Mouse (Mus musculus) Patski (cell line): ENCODE results near the gene Mrpl30. TPM values are rescaled to one million over a fixed set of nuclear protein-coding genes. Genes with fewer than 3 reads are reported as not detected.
A peak's percentile ranks its signal among the peaks of the same experiment; 100 is the strongest.

Experiments
- ATAC-seq: fragments of 100-300 bp; one replicate; pipeline ENCODE4 v1.8.0; 2021
- CTCF ChIA-PET: fragments of 350-600 bp; sonication (Branson Sonifier 250); formaldehyde crosslinking; loops from one replicate; lab custom pipeline; 2022; ENCODE audit warnings: inconsistent platforms; lab: Charles Lee
- POLR2A ChIA-PET: fragments of 350-600 bp; sonication (Branson Sonifier 250); formaldehyde crosslinking; loops from one replicate; lab custom pipeline; 2022; ENCODE audit warnings: antibody characterized with exemption, inconsistent platforms; lab: Charles Lee
- DNase-seq: peaks from one replicate; pipeline ENCODE4 v3.0.0-alpha.2; 2011; ENCODE audit warnings: low read depth, low spot score
- H3K27me3 ChIP-seq: fragments of 371-371 bp; one replicate; pipeline ENCODE4 v1.5.1; 2021
- CTCF ChIP-seq: fragments of 100-300 bp; IDR thresholded peaks from one replicate; pipeline ENCODE4 v1.5.1; 2021
- in situ Hi-C: fragments of 300-500 bp; cut with MboI; formaldehyde crosslinking; loops from 3 replicates; pipeline ENCODE4 v1.11.1; 2018; ENCODE audit warnings: low pct_unique_long_range_greater_than_20kb, mixed read lengths
- polyA plus RNA-seq: library from polyadenylated mRNA; unstranded; gene quantifications from one replicate; pipeline ENCODE4 v1.2.3, GENCODE M21; 2021

Mrpl30 gene
- polyA plus RNA-seq, 1 experiment from 2014 or later: 138 TPM

- DNase-seq (no peak), ATAC-seq (no peak)
- CTCF ChIA-PET: no interaction called here
- no peaks in the 10 kb centered on the region for H3K27me3 ChIP-seq
- in situ Hi-C loops: loop anchor here (5.0 kb wide), 1 partner anchor 93 kb away; no protein-coding TSS in a partner anchor
- TF ChIP-seq CTCF: no peak
- POLR2A ChIA-PET: no interaction called here
Observed at GRCm38 (mm10) chr1:37894606-37895005, 4.3 kb downstream of the Mrpl30 start.

- CTCF ChIA-PET: interaction anchor here (1.4 kb wide), 1 partner anchor 25 kb away, joined by 3 read pairs; no protein-coding TSS in a partner anchor
- ATAC-seq (no peak), DNase-seq (no peak)
- no peaks in the 10 kb centered on the region for H3K27me3 ChIP-seq
- in situ Hi-C loops: no loop called here
- TF ChIP-seq CTCF: no peak
- POLR2A ChIA-PET: no interaction called here
Observed at GRCm38 (mm10) chr1:37899816-37900215, 9.5 kb downstream of the Mrpl30 start.

- ATAC-seq: no peak
- in situ Hi-C loops: no loop called here
- ChIA-PET CTCF (interaction anchor here (1.4 kb wide), 1 partner anchor 25 kb away, joined by 3 read pairs; no protein-coding TSS in a partner anchor), POLR2A (no interaction called here)
- H3K27me3 ChIP-seq: no peaks in the 10 kb centered on the region
- no peak for DNase-seq
- no peak for TF ChIP-seq CTCF
Observed at GRCm38 (mm10) chr1:37900288-37900687, 10.0 kb downstream of the Mrpl30 start.

- H3K27me3 ChIP-seq: no peaks in the 10 kb centered on the region
- peak; percentile 65 for TF ChIP-seq CTCF
- in situ Hi-C loops: no loop called here
- CTCF ChIA-PET: interaction anchor here (0.8 to 1.4 kb wide), 7 partner anchors 9 to 83 kb away, joined by 3 to 13 read pairs (median 3); partner anchors contain the start of genes Lyg2, Mitd1 and Mrpl30
- POLR2A ChIA-PET: no interaction called here
- peak; percentile 67 for ATAC-seq
- no peak for DNase-seq
Observed at GRCm38 (mm10) chr1:37903178-37903577, 12.9 kb downstream of the Mrpl30 start.

GRCm38 (mm10) chr1:37912751-37913150, 22.5 kb downstream of the Mrpl30 start:
- no peak for TF ChIP-seq CTCF
- CTCF ChIA-PET: interaction anchor here (1.0 kb wide), 1 partner anchor 10 kb away, joined by 3 read pairs; no protein-coding TSS in a partner anchor
- DNase-seq: no peak
- ATAC-seq: no peak
- POLR2A ChIA-PET: no interaction called here
- H3K27me3 ChIP-seq: no peaks in the 10 kb centered on the region
- in situ Hi-C loops: no loop called here

GRCm38 (mm10) chr1:37916393-37916792, 26.1 kb downstream of the Mrpl30 start, which contains the start of gene Lyg2:
TSS of gene Lyg2 (minus strand) at chr1:37916493.
- ATAC-seq: no peak
- POLR2A ChIA-PET: no interaction called here

GRCm38 (mm10) chr1:37917666-37918065, 27.4 kb downstream of the Mrpl30 start:
- POLR2A ChIA-PET: no interaction called here
- DNase-seq: no peak
- no peak for ATAC-seq
- in situ Hi-C loops: no loop called here
- CTCF ChIA-PET: no interaction called here
- no peak for TF ChIP-seq CTCF
- no peaks in the 10 kb centered on the region for H3K27me3 ChIP-seq

More at GRCm38 (mm10) chr1:37916393-37916792, 26.1 kb downstream of the Mrpl30 start, which contains the start of gene Lyg2:
- TF ChIP-seq CTCF: no peak
- DNase-seq: no peak
- in situ Hi-C loops: no loop called here
- no peaks in the 10 kb centered on the region for H3K27me3 ChIP-seq
- CTCF ChIA-PET: interaction anchor here (1.4 kb wide), 1 partner anchor 13 kb away, joined by 4 read pairs; no protein-coding TSS in a partner anchor

GRCm38 (mm10) chr1:37918096-37918495, 27.8 kb downstream of the Mrpl30 start:
- no peak for TF ChIP-seq CTCF
- ChIA-PET POLR2A (no interaction called here), CTCF (no interaction called here)
- H3K27me3 ChIP-seq: no peaks in the 10 kb centered on the region
- DNase-seq (no peak), ATAC-seq (peak; percentile 26)
- in situ Hi-C loops: no loop called here

- no peak for ATAC-seq
- TF ChIP-seq CTCF: no peak
- no peaks in the 10 kb centered on the region for H3K27me3 ChIP-seq
- ChIA-PET POLR2A (no interaction called here), CTCF (no interaction called here)
- in situ Hi-C loops: no loop called here
- DNase-seq: no peak
Observed at GRCm38 (mm10) chr1:37922536-37922935, 32.3 kb downstream of the Mrpl30 start.

- H3K27me3 ChIP-seq: no peaks in the 10 kb centered on the region
- TF ChIP-seq CTCF: no peak
- POLR2A ChIA-PET: no interaction called here
- in situ Hi-C loops: no loop called here
- ATAC-seq (no peak), DNase-seq (no peak)
- CTCF ChIA-PET: interaction anchor here (0.6 to 1.3 kb wide), 2 partner anchors 22 to 209 kb away, joined by 3 read pairs; no protein-coding TSS in a partner anchor
Observed at GRCm38 (mm10) chr1:37925971-37926370, 35.7 kb downstream of the Mrpl30 start.

- no peak for ATAC-seq
Observed at GRCm38 (mm10) chr1:37931806-37932205, 41.5 kb downstream of the Mrpl30 start.

More at GRCm38 (mm10) chr1:37931806-37932205, 41.5 kb downstream of the Mrpl30 start:
- ChIA-PET POLR2A (no interaction called here), CTCF (interaction anchor here (0.6 kb wide), 1 partner anchor 29 kb away, joined by 3 read pairs; no protein-coding TSS in a partner anchor)
- in situ Hi-C loops: no loop called here
- no peaks in the 10 kb centered on the region for H3K27me3 ChIP-seq
- TF ChIP-seq CTCF: peak; percentile 65
- DNase-seq: peak; percentile 27

Other genes starting within 250 kb of the Mrpl30 start
- 3.6 TPM for gene 2010300C02Rik, start 170.4 kb upstream of the Mrpl30 start, polyA plus RNA-seq
- 4.1 TPM for gene Tsga10, start 24.0 kb upstream of the Mrpl30 start, polyA plus RNA-seq
- 9.7 TPM for gene Lipt1, start 18.7 kb upstream of the Mrpl30 start, polyA plus RNA-seq
- gene Mitd1, start 66 bp upstream of the Mrpl30 start, polyA plus RNA-seq: 22.5 TPM
- gene Lyg2, start 26.0 kb downstream of the Mrpl30 start, polyA plus RNA-seq: not detected
- gene Lyg1, start 67.3 kb downstream of the Mrpl30 start, polyA plus RNA-seq: not detected
- gene Txndc9, start 107.4 kb downstream of the Mrpl30 start, polyA plus RNA-seq: 86.1 TPM
- gene Eif5b, start 107.5 kb downstream of the Mrpl30 start, polyA plus RNA-seq: 82.7 TPM
- gene Rev1, start 239.3 kb downstream of the Mrpl30 start, polyA plus RNA-seq: 17.3 TPM